Mouse (Mus musculus) embryonic fibroblast, embryonic 13.5 days (primary cell): ENCODE data around the gene Iqca.

Experiments
- CTCF ChIP-seq: IDR thresholded peaks from 2 replicates; pipeline ENCODE4 v1.5.1; 2011; ENCODE audit warnings: mild to moderate bottlenecking, control low read depth, low read length, moderate library complexity, borderline replicate concordance; ENCODE audit not compliant: insufficient read depth
- POLR2A ChIP-seq: IDR thresholded peaks from 2 replicates; pipeline ENCODE4 v1.6.1; 2011; ENCODE audit warnings: low read depth, mild to moderate bottlenecking, control low read depth, low read length, moderate library complexity

DNA sequence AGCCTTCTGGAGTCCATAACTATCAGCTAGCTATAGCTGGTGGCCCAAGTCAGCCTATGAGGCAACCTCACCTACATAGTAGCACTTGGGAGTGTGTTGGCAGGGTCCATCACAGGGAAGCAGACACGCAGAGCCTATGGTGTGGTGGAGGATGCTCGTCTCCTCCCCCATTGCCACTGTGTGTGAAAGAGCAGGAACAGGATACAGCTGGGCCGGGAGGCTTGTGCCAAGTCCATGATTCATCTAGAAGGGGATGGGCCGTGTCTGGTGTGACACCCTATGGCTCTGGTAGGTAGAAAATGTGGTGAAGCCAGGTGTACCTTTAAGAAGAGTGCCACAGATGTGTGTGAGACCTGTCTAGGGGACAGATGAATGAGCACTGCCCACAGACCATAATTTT is 33.0 kb upstream of the Iqca start:
- TF ChIP-seq CTCF: no peak
- TF ChIP-seq POLR2A: no peak
